Mouse (Mus musculus) retina, embryonic 14.5 days (tissue): ENCODE measurements around the gene Cfap20.
"Not testable (repeated sequence)": the region's sequence is repeated elsewhere in the genome, so short reads cannot be mapped to it uniquely, and the experiment has no call there.

ENCODE experiments used
- DNase-seq: peaks from one replicate; pipeline ENCODE4 v3.0.0-alpha.2; 2015; ENCODE audit warnings: low spot score

The Cfap20 gene

DNA sequence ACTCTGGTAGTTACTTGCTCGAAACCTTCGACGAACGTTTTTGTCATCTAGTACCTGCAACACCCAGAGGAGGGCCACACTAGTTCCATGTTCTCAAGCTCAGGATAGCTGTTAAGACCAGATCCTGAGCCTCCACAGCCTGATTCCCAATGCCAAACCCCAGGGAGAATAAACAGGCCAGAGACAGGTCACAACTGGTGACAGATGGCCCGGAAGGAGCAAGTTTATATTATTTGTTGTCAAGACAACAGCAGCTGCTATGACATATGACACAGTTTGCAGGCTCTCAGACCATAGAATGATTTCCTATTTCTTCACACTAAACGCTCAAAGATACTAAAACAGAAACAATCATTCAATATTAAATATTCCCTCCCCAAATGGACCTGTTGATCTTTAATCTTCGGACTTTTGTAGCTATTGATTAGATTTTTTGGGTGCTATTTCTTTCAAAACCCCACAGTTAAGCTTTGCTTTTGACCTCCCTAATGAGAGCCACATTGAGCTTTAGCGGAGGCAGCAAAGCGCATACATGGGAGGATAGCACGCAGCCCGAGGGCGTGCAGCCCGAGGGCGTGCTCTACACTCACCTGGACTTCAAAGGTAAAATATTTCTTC, 12.4 kb downstream of the Cfap20 start:
- DNase-seq = no peak

DNA sequence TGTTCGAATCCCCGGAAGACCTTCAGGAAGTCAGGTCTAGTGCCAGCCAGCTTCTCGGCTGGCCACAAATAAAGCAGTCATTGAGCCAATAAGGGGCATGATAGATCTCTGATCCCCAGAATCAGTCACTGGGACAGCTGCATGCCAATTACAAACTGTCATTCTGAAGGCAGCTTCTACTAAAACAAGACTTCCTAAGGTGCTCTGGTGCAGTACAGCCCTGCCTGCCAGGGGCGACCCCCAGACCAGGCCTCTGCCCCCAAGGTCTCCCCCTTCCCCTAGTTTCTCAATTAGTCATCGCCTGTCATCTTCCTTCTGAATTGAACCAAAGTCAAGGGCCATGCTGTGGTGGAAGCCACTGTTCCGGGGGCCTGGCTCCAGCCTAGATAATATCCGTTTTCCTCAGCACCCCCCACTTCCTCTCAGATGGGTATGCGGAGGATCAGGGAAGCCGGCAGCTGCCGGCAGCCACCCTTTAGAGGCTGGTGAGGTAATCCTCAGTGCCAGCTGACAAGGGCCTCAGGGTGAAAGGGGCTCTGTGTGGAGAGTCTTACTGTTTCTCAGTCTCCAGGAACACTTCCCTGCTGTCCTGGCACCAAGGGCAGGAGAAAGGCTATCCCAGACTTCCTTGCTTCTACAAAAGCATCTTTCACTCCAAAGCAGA, 23.2 kb downstream of the Cfap20 start:
- no peak for DNase-seq

DNA sequence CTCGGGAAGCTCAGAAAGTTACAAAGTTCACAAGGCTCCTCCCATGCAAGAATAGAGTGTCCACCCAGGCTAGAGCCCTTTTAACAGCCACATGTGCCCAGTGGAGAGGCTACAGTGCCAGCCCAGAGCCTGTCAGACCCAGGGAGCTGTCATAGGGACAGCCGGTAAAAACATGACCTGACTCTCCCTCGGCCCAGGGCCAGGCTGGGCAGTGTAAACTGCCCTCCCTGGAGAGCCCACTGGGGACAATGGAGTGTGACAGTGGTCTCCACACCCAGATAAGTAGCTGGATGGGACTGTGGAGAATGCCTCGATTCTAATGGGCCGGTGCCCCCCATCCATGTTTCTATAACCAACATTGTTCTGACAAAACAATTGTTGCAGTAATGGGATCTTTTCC, 25.2 kb downstream of the Cfap20 start:
- DNase-seq = no peak

DNA sequence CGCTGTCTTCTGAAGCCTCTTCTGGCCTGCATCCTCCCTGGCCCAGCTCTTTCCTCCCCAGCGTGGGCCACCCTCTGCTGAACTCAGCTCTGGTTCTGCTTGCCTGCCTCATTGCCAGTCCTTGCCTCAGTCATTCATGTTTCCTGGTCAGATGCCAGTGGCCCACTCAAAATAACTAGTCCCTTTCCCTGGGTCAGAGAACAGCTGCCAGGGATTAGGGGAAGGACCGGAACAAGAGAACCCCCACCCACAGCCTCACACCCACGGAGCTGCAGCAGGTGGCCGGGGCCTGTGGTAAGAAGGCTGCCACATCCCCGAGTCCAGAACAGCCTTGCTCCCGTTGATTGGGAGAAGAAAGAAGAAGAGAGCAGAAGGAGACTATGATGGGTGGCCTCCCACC, 33.6 kb downstream of the Cfap20 start:
- DNase-seq = no peak

DNA sequence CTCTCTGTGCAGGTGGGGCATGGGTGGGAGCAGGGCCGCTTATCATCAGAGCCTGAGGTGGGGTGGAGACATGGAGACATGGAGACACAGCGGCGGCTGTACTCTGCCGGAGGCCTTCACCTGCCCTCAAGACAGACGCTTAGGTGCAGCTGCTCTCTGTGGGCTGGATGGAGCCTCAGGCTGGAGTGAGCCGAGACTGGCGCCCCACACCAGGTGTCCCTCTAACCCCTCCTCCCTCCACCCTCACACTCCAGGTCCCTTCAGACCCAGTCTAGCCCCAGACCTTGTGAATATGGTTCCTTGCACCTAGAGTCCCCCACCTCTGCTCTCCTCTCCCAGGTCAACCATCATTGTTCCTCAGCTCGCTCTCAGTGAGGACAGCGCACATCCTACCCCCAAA, 35.5 kb downstream of the Cfap20 start:
- no peak for DNase-seq

DNA sequence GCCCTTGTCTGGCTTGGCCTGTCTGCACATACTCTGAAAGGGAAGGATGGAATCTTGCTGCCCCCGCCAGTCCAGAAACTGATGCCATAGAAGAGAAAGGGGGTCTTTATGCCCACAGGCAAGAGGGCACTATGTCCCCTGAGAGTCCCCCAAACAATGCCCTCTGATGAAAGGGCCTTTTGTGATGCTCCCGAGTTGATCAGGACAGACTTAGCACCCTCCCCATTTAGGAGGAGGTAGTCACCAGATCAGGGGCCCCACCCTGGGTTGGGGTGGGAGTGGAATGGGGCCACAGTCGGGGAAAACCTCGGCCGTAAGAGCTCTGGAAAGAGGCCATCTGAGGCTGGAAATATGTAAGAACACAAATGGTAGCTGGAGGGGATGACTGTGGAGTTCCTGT, 37.5 kb downstream of the Cfap20 start:
- DNase-seq = no peak

DNA sequence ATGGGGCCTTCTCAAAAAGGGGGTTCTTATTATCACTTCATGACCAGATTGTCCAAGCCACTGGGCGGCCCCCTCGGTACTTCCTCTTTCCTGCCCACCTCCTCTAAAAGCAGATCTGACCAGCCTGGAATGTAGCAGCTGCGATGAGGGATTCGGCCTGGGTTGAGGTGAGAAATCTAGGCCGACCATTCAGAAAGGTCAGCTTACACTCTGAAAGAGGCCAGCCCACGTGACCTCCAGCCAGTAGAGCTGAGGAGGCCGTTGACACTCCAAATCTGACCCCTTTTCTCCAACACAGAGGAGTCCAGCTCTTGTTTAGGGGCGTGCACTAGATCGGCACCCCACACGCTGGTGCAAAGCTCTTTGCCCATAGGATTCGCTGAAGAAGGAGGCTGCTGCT, 37.9 kb downstream of the Cfap20 start:
- peak; percentile 70 for DNase-seq

DNA sequence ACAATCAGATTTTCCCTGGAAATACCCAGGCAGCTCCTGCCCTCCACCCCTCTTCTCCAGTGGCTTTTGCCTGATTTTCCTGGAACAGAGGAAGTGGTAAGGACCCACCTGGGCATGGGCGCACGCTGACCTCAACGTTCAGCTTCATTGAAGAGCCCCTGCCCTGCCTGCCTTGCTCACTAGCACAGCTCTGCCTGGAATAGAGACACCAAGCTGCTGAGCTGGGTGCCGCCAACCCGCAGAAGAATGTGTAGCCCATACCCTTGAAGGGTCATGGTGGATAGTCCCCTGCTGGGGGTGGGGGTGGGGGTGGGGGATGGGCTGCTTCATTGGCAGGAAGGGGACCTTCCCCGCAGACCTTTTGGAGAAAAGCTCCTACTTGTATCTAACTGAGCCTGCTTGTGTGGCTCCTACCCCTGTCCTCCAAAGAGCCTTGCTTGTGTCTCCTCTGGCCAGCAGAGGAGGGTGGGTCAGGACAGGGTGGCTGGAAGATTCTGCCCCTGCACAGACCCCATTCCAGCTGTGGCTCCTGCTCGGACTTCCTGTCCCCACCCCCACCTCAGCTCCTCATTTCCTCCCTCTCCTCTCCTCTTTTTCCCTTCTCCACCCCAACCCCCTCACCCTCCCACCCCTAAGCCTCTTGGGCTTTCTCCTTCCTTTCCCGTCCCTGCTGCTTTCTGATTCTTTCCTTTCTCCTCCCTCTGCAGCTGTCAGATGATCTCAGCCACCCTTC, 39.3 kb downstream of the Cfap20 start:
- no peak for DNase-seq

DNA sequence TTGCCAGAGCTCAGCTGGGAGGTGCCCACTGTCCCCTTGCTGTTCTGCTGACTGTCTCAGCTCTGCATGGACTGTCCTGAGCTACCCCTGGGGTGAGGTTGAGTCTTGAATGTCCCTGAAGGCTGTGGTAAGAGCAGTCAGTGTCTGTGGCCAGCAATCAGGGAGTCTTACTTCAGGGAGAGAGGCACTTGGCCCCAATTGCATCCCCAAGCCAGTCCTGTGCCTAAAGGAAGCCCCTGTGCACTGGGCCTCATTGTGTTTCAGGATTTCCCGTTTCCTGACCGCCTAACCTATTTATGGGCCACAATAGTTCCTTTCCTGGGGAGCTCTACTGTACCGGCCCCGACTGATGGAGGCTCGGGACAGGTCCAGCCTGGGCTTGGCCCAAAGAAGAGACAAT, 42.1 kb downstream of the Cfap20 start:
- no peak for DNase-seq

DNA sequence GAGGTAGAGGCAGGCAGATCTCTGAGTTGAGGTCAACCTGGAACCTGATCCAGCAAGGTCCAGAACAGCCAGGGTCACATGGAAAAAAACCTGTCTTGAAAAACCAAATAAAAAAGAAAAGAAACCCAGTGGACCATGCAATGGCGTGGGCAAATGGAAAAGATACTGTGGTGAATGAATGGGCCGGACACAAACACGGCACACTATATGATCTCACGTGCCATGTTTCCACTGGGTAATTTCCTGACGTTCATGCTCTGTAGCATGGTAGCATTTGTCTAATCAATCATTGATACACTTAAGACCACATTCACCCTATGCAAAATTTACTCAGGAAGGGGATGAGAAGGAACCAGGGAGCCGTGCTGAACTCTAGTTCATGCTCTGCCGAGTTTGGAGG, 43.6 kb downstream of the Cfap20 start:
- no peak for DNase-seq

DNA sequence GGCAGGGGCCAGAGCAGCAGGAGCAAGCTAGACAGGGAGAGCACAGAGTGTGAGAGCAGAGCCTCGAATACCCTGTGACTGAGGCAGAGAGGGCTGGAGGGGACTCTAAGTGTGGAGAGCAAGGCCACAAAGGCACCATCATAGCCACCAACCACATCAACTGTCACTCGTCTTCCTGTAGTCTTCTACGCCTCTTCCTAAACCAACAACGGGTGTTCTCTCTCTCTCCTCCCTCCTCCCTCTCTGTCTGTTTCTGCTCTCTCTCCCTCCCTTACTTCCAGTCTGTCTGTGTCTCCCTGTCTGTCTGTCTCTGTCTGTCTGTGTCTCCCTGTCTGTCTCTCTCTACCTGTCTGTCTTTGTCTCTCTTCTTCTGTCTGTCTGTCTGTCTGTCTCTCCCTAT, 44.4 kb downstream of the Cfap20 start:
- DNase-seq = no peak

DNA sequence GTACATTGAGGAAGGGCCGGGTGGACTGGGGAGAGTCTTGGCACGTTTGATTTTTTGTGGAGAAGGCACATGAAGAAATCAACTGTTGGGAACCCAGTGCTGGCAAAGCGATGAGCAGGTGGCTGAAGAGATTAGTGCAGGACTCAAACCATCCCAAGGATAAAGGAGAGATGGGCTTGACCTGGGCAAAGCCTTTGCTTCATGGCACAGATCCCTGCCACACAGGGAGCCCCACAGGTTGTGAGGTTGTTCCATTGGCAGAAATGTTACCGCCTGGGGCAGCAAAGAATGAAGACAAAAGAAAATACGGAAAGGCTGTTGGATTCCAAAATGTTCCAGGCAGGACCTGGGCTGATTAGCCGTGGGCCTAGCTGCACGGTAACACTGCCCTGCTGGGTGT, 46.7 kb downstream of the Cfap20 start:
- DNase-seq = no peak

DNA sequence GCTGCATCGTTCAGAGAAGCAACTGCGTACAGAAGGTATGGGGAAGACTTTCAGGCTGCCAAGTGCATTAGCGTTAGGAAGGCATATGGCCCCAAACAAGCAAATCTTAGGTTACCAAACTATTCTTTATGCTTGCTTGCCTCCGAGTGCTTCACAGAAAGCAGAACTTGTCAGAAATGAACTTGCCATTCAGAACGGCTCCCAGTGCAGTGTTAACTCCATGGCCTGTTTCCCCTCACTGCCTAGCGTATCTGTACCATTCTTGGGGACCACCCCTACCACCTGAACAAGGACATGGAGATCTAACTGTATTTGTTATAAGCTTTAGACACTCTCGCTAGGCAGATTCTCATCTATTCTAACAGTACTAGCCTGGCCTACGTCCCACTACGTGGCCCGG, 47.4 kb downstream of the Cfap20 start:
- DNase-seq = no peak

DNA sequence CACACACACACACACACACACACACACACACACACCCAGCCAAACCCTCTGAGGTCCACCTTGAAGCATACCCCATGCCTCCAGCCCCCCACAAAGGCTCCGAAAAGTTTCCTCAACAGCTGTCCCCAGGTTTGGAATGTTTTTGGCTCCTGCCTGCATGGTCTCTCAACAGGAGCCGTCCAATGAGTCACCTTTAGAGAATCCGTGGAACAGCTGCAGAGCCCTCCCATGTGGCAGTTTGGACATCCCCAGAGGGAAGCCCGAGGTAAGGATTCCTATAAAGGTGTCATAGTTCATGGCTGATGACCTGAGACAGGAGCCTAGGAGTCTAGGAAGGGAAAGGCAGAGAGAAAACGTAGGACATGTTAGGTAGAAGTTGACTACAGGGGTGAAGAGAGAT, 48.6 kb downstream of the Cfap20 start:
- no peak for DNase-seq

DNA sequence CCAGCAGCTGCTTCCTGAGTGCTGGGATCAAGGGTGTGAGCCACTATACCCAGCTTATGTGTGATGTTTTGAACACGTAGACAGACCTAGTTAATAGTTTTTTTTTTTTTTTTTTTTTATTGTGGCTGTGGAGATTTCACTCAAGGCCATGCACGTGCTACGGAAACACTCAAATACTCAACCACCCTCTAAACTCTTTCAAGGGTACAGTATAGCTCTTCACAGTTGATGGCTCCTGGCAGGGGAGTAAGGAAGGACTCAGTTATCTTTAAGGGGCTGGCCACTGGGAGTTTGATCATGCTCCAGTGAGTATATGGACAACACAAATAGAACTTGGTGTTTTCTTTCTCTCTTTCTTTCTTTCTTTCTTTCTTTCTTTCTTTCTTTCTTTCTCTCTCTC, 50.2 kb downstream of the Cfap20 start:
- DNase-seq = no peak

DNA sequence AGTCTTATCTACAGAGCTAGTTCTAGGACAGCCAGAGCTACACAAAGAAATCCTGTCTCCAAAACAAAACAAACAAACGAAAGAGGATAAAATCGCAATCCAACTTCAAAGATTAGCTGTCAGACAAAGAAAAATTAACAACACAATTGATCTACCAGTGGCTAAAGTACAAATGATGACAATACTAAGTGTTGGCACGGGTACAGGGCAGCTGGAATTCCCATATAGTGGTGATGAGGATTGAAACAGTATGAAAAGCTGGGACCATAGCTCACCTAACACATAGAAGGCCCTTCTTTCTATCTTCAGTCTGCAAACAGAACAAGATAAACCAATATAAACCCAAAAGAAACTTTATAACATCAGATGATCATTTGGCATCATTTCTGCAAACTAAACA, 53.1 kb downstream of the Cfap20 start:
- DNase-seq = no peak

DNA sequence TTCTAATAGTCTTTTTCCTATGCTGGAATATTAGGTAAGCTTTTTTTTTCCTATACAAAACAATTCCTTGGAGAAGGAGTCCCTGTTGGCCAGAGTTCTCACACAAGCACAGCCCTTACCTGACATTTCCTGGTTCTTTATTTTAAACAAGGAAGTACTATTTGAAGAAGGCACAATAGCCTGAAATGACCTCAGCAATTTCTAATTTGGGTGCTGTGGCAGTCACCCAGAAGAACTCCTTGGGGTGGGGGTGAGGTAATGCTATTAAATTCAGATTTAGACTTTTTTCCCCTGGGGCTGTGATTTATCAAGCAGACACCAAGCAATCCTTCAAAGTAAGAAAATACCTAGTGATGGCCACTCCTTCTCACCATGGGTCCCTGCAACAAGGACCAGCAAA, 53.7 kb downstream of the Cfap20 start:
- no peak for DNase-seq

DNA sequence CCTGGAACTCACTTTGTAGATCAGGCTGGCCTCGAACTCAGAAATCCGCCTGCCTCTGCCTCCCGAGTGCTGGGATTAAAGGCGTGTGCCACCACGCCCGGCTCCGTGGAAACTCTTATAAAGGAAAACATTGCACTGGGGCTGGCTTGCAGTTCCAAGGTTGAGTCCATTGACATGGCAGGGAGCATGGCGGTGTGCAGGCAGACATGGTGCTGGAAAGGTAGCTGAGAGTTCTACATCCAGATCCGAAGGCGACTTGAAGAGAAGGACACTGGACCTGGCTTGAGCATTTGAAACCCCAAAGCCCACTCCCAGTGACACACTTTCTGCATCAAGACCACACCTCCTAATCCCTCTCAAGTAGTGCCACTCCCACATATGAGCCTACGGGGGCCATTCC, 55.7 kb downstream of the Cfap20 start:
- DNase-seq = not testable (repeated sequence)

DNA sequence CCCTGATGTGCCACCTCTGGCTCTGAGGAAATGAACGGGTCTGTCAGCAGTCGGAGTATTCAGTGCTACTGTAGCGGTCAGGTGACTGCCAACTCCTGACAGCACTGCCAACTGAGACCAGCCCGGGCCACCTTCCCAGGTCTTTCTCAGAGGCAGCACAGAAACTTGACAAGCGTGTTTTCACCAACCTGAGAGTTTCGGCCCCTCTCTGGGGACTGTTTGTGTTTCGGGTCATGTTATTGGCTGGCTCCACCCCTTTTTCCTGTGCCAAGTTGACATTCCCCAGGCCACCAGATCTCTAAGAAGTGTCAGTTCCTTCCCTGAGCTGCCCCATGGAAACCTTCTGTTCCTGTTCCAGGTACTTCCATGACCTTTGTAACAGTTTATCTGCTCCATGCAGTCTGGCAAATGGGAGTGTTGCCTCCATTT, 56.8 kb downstream of the Cfap20 start:
- DNase-seq = no peak

DNA sequence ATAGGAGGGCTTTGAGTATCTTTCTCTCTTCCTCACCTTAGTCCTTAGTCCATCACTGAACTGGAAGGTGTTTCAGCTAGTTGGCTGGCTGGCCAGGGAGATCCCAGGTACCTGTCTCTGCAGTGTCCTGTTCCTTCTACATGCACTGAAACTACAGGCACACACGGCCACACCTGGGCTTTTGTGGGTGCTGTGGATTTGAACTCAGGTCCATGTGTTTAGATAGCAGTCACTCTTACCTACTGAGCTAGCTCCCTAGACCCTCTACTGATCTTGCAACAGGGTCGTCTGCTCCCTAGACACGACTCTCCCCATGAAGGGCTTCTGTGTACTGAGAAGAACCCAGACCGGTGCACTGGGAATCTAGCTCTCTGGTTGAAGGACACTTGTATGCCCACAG, 57.6 kb downstream of the Cfap20 start:
- DNase-seq = no peak

DNA sequence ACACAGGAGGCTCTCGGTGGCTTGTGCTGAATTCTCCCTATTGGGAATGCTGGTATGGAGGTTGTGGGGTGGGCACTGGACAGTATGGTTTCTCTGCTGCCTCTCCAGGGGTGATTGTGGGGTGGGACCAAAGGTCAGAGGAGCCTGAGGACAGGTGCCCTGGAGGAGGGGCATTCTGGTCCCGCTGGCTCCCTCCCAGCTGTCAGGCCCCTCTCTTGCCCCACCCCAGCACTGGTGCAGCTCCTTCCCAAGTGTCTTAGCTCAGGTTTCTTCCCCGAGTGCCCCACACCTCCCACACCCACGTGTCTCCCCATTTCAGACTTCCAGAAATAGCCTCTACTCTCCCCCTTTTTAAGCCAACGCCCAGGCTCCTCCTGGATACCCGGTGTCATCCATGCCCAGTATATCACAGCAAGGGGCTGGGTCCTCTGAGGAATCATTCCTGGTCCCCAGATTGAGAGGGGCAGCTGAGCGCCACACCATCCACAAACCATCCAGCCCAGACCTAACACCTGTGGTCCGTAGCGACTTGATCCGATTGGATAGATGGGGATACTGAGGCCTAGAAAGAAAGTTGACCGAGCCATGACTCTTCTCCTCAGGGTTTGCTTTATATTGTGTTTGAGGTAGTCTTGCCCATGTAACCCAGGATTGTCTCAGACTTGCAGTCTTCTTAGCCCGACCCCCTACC, 58.2 kb downstream of the Cfap20 start:
- no peak for DNase-seq

DNA sequence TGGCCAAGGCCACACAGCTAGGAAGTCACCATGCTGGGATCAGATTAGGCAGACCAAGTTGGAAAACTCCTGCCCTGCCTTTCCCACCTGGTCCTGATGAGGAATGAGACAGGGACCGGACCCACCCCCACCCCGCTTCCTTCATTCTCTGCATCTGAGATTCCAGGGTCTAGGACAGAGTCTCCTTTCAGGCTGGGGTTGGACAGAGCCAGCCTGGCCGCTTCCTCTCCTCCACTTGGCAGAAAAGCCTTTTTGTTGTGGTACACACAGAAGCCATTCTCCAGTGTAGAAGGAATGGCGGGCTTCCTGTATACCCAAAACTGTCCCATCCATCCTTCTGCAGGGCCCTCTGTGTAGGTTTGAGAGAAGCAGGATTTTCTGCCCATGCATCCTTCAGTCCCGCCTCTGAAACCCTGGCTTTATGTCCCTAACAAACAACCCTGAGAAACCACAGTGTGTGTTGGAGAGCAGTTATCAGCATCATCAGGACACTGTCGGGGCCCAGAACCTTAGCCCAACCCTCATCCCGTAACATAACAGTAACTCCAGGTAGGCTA, 59.2 kb downstream of the Cfap20 start:
- no peak for DNase-seq

DNA sequence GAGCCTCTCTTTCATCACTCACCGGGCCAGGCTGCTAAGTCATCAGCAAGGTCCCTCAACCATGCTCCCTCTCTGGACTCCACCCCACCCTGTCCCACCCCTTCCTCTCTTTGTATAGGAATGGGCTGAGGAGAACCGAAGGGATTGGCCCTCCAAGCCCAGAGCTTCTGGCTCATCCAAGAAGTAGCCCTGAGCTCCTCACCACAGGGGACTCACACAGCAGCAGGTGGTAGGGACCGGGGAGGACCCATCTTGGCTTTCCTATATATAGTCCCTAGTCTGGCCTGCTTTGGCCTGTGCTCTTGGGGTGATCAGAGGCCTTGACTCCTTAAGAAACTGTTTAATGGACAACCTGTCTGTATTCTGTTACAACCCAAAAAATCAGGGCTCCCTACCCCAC, 60.2 kb downstream of the Cfap20 start:
- DNase-seq = no peak
